Mouse (Mus musculus) ovary, postnatal 14 days (tissue): ENCODE results near the gene Stat1.

Experiments used
- DNase-seq: peaks from one replicate; pipeline ENCODE4 v3.0.0; 2022; ENCODE audit warnings: low spot score

Gene Stat1

GRCm38 (mm10) chr1:52133254-52133653 is 14.0 kb downstream of the Stat1 start:
- no peak for DNase-seq

GRCm38 (mm10) chr1:52137292-52137691 is 18.1 kb downstream of the Stat1 start:
- no peak for DNase-seq

- no peak for DNase-seq
Observed at GRCm38 (mm10) chr1:52140534-52140933, 21.3 kb downstream of the Stat1 start.

GRCm38 (mm10) chr1:52141482-52141881 is 22.2 kb downstream of the Stat1 start:
- no peak for DNase-seq

GRCm38 (mm10) chr1:52142117-52142516 is 22.9 kb downstream of the Stat1 start:
- DNase-seq = no peak

- DNase-seq = no peak
Observed at GRCm38 (mm10) chr1:52143191-52143590, 24.0 kb downstream of the Stat1 start.

- no peak for DNase-seq
Observed at GRCm38 (mm10) chr1:52143596-52144156, 24.4 kb downstream of the Stat1 start.

GRCm38 (mm10) chr1:52144907-52145306 is 25.7 kb downstream of the Stat1 start:
- no peak for DNase-seq

GRCm38 (mm10) chr1:52146214-52146970 is 27.2 kb downstream of the Stat1 start:
- DNase-seq = peak; percentile 33

GRCm38 (mm10) chr1:52147431-52147830 is 28.2 kb downstream of the Stat1 start:
- no peak for DNase-seq

GRCm38 (mm10) chr1:52148178-52148577 is 28.9 kb downstream of the Stat1 start:
- no peak for DNase-seq

- no peak for DNase-seq
Observed at GRCm38 (mm10) chr1:52148696-52149095, 29.5 kb downstream of the Stat1 start.

- DNase-seq = no peak
Observed at GRCm38 (mm10) chr1:52149934-52150346, 30.7 kb downstream of the Stat1 start.

GRCm38 (mm10) chr1:52150676-52151075 is 31.4 kb downstream of the Stat1 start:
- no peak for DNase-seq

- no peak for DNase-seq
Observed at GRCm38 (mm10) chr1:52151166-52151565, 31.9 kb downstream of the Stat1 start.

- no peak for DNase-seq
Observed at GRCm38 (mm10) chr1:52152369-52152768, 33.1 kb downstream of the Stat1 start.

GRCm38 (mm10) chr1:52152936-52153335 is 33.7 kb downstream of the Stat1 start:
- DNase-seq = no peak

GRCm38 (mm10) chr1:52154890-52155289 is 35.6 kb downstream of the Stat1 start:
- DNase-seq = no peak

GRCm38 (mm10) chr1:52156351-52156750 is 37.1 kb downstream of the Stat1 start:
- DNase-seq = no peak

- DNase-seq = no peak
Observed at GRCm38 (mm10) chr1:52158040-52158439, 38.8 kb downstream of the Stat1 start.

- DNase-seq = no peak
Observed at GRCm38 (mm10) chr1:52158490-52159381, 39.5 kb downstream of the Stat1 start.

- DNase-seq = no peak
Observed at GRCm38 (mm10) chr1:52161151-52161550, 41.9 kb downstream of the Stat1 start.
